Mouse (Mus musculus) limb, embryonic 11.5 days (tissue): ENCODE results near the gene Ncmap. TPM values are rescaled to one million over a fixed set of nuclear protein-coding genes. Genes with fewer than 3 reads are reported as not detected.

Experiments
- ATAC-seq: fragments of 200-750 bp; cut with Nextera tagmentation; 2 replicates; pipeline ENCODE4 v1.8.0; 2017; ENCODE audit warnings: low read depth; ENCODE audit not compliant: insufficient number of reproducible peaks, low FRiP score, low TSS enrichment
- DNase-seq: peaks from one replicate; pipeline ENCODE4 v3.0.0-alpha.2; 2015; ENCODE audit warnings: low spot score
- H3K27ac ChIP-seq: fragments of 300-500 bp; sonication (generic); replicated peaks from 2 replicates; pipeline ENCODE4 v1.5.1; 2014; ENCODE audit warnings: low read depth, mild to moderate bottlenecking, low read length
- H3K27me3 ChIP-seq: fragments of 300-500 bp; sonication (generic); 2 replicates; pipeline ENCODE4 v1.6.1; 2014; ENCODE audit warnings: mild to moderate bottlenecking, low read length, mixed read lengths; ENCODE audit not compliant: control insufficient read depth, insufficient read depth
- H3K36me3 ChIP-seq: fragments of 300-500 bp; sonication (generic); 2 replicates; pipeline ENCODE4 v1.6.1; 2014; ENCODE audit warnings: mild to moderate bottlenecking, low read length, moderate library complexity, mixed read lengths; ENCODE audit not compliant: control insufficient read depth, insufficient read depth
- H3K4me1 ChIP-seq: fragments of 300-500 bp; sonication (generic); 2 replicates; pipeline ENCODE4 v1.6.1; 2014; ENCODE audit warnings: low read length, mixed read lengths; ENCODE audit not compliant: control insufficient read depth, insufficient read depth
- H3K4me2 ChIP-seq: fragments of 300-500 bp; sonication (generic); 2 replicates; pipeline ENCODE4 v1.6.1; 2014; ENCODE audit warnings: low read depth, mild to moderate bottlenecking, moderate library complexity; ENCODE audit not compliant: severe bottlenecking
- H3K4me3 ChIP-seq: fragments of 300-500 bp; sonication (generic); 2 replicates; pipeline ENCODE4 v1.5.1; 2014; ENCODE audit warnings: low read depth, low read length
- H3K9ac ChIP-seq: fragments of 300-500 bp; sonication (generic); 2 replicates; pipeline ENCODE4 v1.6.1; 2014; ENCODE audit warnings: mild to moderate bottlenecking, low read length
- H3K9me3 ChIP-seq: fragments of 300-500 bp; sonication (generic); 2 replicates; pipeline ENCODE4 v1.6.1; 2016; ENCODE audit warnings: low read length; ENCODE audit not compliant: control insufficient read depth
- WGBS: fragments of 180-500 bp; shearing (Covaris S2); extraction: QIAGEN DNeasy Blood & Tissue Kit; methylation state at CpG from one replicate; pipeline ENCODE4 v1.1.7; 2014; 5-methylcytosine and 5-hydroxymethylcytosine counted together
- polyA plus RNA-seq: library from polyadenylated mRNA; unstranded; fragments of >200 nt; fragmentation: Nextera tagmentation; extraction: Ambion mirVana; gene quantifications from 2 replicates; pipeline ENCODE4 v1.2.1, GENCODE M21; 2014

The Ncmap gene
- polyA plus RNA-seq, 1 experiment from 2014 or later, result 0.64 TPM

GRCm38 (mm10) chr4:135394666-135395065, 3.4 kb downstream of the Ncmap start:
- Histone ChIP-seq H3K36me3 (no peaks in the 10 kb centered on the region), H3K9ac (no peak overlapping the region), H3K4me3 (no peak overlapping the region), H3K27ac (no peak overlapping the region), H3K27me3 (peaks cover 22% of the 10 kb centered on the region), H3K4me1 (peaks cover 4% of the 10 kb centered on the region; the same call in 1 of the 2 replicates), H3K4me2 (no peak overlapping the region), H3K9me3 (no peaks in the 10 kb centered on the region; the same call in 1 of the 2 replicates)
- 82% methylated on average over 7 of the region's 7 CpGs for WGBS
- DNase-seq, result no peak
- ATAC-seq, result no peak

GRCm38 (mm10) chr4:135393381-135393780, 4.6 kb downstream of the Ncmap start:
- no peak overlapping the region for H3K4me2 ChIP-seq
- H3K27ac ChIP-seq, result no peak overlapping the region
- H3K27me3 ChIP-seq, result peaks cover 18% of the 10 kb centered on the region
- H3K4me3 ChIP-seq, result no peak overlapping the region
- 80% methylated on average over 6 of the region's 6 CpGs for whole genome bisulfite sequencing
- H3K9me3 ChIP-seq, result no peaks in the 10 kb centered on the region; the same call in 1 of the 2 replicates
- H3K36me3 ChIP-seq, result no peaks in the 10 kb centered on the region
- H3K4me1 ChIP-seq, result peaks cover 4% of the 10 kb centered on the region; the same call in 1 of the 2 replicates
- ATAC-seq, result no peak
- no peak for DNase-seq
- no peak overlapping the region for H3K9ac ChIP-seq

- H3K9ac ChIP-seq, result no peak overlapping the region
- H3K9me3 ChIP-seq, result no peaks in the 10 kb centered on the region; the same call in 1 of the 2 replicates
- peaks cover 1% of the 10 kb centered on the region; the same call in 1 of the 2 replicates for H3K4me1 ChIP-seq
- H3K36me3 ChIP-seq, result no peaks in the 10 kb centered on the region
- peaks cover 12% of the 10 kb centered on the region for H3K27me3 ChIP-seq
- no peak for ATAC-seq
- no peak for DNase-seq
- WGBS, result 77% methylated on average over 3 of the region's 3 CpGs
- no peak overlapping the region for H3K4me3 ChIP-seq
- no peak overlapping the region for H3K27ac ChIP-seq
- H3K4me2 ChIP-seq, result no peak overlapping the region
Observed at GRCm38 (mm10) chr4:135392801-135393200, 5.2 kb downstream of the Ncmap start.

- Histone ChIP-seq H3K4me3 (no peak overlapping the region), H3K4me2 (no peak overlapping the region), H3K9ac (no peak overlapping the region), H3K4me1 (no peaks in the 10 kb centered on the region), H3K9me3 (no peaks in the 10 kb centered on the region; the same call in 1 of the 2 replicates), H3K27ac (no peak overlapping the region), H3K27me3 (no peaks in the 10 kb centered on the region), H3K36me3 (no peaks in the 10 kb centered on the region)
- no peak for ATAC-seq
- 74% methylated on average over 6 of the region's 6 CpGs for WGBS
- DNase-seq, result no peak
Observed at GRCm38 (mm10) chr4:135391014-135391413, 7.0 kb downstream of the Ncmap start.

DNA sequence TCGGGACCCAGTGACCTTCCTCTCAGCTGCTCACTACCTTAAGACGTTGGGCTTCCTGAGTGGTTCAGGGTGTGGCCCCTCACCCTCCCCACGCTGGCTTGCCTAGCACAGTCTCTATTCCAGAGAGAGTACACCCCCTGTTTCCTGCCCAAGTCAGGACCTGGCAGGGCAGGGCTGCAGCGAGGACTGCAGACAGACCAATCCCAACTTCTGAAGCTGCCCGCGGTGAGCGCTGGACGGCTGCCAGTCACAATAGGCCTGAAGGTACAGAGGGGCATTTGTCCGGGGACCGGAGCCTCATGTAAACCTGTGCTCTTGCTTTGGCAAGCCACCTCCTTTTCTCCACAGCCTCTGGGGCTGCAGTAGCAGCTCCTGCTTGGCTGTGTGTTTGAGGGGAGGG, 12.4 kb downstream of the Ncmap start:
- H3K9ac ChIP-seq, result no peak overlapping the region
- no peak overlapping the region for H3K4me2 ChIP-seq
- H3K4me1 ChIP-seq, result 0 out of 2 replicates have a peak, but pooled peaks cover 2% of the 10 kb centered on the region
- ATAC-seq, result no peak
- WGBS, result 77% methylated on average over 10 of the region's 10 CpGs
- DNase-seq, result no peak
- no peaks in the 10 kb centered on the region for H3K36me3 ChIP-seq
- no peaks in the 10 kb centered on the region for H3K9me3 ChIP-seq
- no peaks in the 10 kb centered on the region for H3K27me3 ChIP-seq
- H3K27ac ChIP-seq, result no peak overlapping the region
- no peak overlapping the region for H3K4me3 ChIP-seq

DNA sequence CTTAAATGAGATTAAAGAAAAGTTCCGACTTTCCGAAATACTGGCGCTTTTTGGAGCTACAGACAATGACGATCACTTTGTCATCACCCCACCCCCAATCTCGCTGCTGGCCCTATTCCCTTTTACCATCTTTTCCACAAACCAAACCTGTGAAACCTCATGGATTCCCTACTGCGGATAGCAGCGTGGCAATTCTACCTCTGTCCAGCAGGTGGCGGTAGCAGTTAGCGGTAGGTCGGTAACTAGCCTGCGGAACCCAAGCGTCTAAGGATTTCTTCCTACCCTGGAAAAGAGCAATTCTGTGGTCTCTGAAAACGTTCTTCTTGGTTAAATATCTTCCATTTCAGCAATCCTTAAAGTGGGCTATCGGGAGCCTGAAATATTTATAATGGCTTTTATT, 15.7 kb downstream of the Ncmap start:
- ATAC-seq (no peak), DNase-seq (peak; percentile 85)
- H3K9ac ChIP-seq, result no peak overlapping the region
- no peak overlapping the region for H3K27ac ChIP-seq
- no peaks in the 10 kb centered on the region for H3K9me3 ChIP-seq
- H3K4me2 ChIP-seq, result no peak overlapping the region
- no peak overlapping the region for H3K4me3 ChIP-seq
- H3K4me1 ChIP-seq, result 0 out of 2 replicates have a peak, but pooled peaks cover 2% of the 10 kb centered on the region
- H3K36me3 ChIP-seq, result no peaks in the 10 kb centered on the region
- WGBS, result 6% methylated on average over 14 of the region's 14 CpGs
- no peaks in the 10 kb centered on the region for H3K27me3 ChIP-seq

DNA sequence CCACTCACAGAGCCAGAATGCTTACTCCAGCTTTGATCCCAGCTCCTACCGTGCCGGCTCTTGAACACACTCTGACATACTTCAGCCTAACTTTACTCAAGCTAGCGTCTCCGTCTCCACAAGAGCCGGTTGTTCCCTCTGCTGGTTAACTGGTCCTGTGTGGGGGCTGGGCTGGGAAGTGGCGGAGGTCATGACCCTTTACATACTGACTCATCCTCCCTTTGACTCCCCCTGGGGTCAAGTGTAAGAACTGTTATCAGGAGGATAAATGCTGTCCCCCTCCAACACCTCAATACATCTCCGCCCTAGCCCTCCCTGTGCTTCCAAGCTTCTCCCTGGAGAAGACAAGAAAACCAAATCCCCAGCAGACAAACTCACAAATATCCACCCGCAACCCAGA, 16.7 kb downstream of the Ncmap start:
- Histone ChIP-seq H3K27me3 (no peaks in the 10 kb centered on the region), H3K27ac (no peak overlapping the region), H3K4me2 (no peak overlapping the region), H3K9ac (no peak overlapping the region), H3K4me1 (0 out of 2 replicates have a peak, but pooled peaks cover 2% of the 10 kb centered on the region), H3K4me3 (no peak overlapping the region), H3K9me3 (no peaks in the 10 kb centered on the region), H3K36me3 (no peaks in the 10 kb centered on the region)
- DNase-seq (no peak), ATAC-seq (no peak)
- 49% methylated on average over 8 of the region's 8 CpGs for WGBS

DNA sequence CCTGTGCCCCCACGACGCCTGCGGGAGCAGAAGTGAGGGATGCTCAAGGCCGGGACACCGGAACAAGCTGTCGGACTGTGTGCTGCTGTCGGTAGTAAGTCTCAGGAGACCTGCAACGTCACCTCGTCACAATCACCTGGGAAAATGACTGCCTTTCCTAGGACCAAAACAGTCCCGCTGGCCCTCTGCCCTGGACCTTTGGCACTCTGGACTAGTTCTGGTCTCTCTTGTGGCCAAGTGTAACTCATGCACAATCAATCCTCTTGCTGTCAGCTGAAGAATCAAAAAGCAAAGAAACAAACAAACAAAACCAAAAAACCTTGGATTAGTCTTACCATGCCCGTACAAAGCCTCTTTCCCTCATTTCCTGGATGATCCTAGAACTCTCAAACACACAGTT, 20.8 kb downstream of the Ncmap start:
- DNase-seq, result no peak
- Histone ChIP-seq H3K9ac (no peak overlapping the region), H3K36me3 (no peaks in the 10 kb centered on the region), H3K27me3 (no peaks in the 10 kb centered on the region), H3K27ac (no peak overlapping the region), H3K4me2 (no peak overlapping the region), H3K4me3 (no peak overlapping the region), H3K9me3 (no peaks in the 10 kb centered on the region), H3K4me1 (no peaks in the 10 kb centered on the region)
- 83% methylated on average over 11 of the region's 11 CpGs for WGBS
- ATAC-seq, result no peak

DNA sequence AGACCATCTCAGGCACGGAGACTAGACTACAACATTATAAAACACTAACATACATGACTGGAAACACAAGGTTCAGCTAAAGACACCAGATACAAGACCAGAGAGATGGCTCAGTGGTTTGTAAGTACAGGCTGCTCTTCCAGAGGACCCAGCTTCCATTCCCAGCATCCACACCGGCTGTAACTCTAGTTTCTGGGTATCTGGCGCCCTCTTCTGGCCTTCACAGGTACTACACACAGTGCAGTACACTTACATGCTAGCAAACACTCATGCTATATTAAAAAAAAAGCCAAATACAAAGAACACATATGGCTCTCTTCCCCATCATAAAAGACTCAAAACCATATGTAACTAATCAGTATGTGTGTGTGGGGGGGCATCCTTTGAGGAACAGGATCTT, 22.6 kb downstream of the Ncmap start:
- H3K9me3 ChIP-seq, result no peaks in the 10 kb centered on the region
- WGBS, result 69% methylated on average over 3 of the region's 3 CpGs
- no peak overlapping the region for H3K4me2 ChIP-seq
- DNase-seq, result no peak
- H3K4me1 ChIP-seq, result no peaks in the 10 kb centered on the region
- no peak overlapping the region for H3K27ac ChIP-seq
- H3K36me3 ChIP-seq, result no peaks in the 10 kb centered on the region
- no peak overlapping the region for H3K4me3 ChIP-seq
- ATAC-seq, result no peak
- no peak overlapping the region for H3K9ac ChIP-seq
- no peaks in the 10 kb centered on the region for H3K27me3 ChIP-seq
